Mouse (Mus musculus) embryonic stem cell, embryonic (primary cell): ENCODE measurements around the gene Gm13103.
"Not testable (repeated sequence)": the region's sequence is repeated elsewhere in the genome, so short reads cannot be mapped to it uniquely, and the experiment has no call there.

Source experiments
- CTCF ChIA-PET, 4 experiments: fragments of 300-600 bp in 2 of 4; fragments of 350-600 bp in 2 of 4; sonication (Branson Sonifier 250); formaldehyde crosslinking; loops; one replicate each; lab custom pipeline; 2022; ENCODE audit warnings: inconsistent platforms in 2 of 4; lab: Charles Lee
- POLR2A ChIA-PET, 4 experiments: fragments of 300-600 bp in 2 of 4; fragments of 350-600 bp in 2 of 4; sonication (Branson Sonifier 250); formaldehyde crosslinking; loops; one replicate each; lab custom pipeline; 2022; ENCODE audit warnings: antibody characterized with exemption in 4 of 4, inconsistent platforms in 1 of 4; lab: Charles Lee

Gm13103 gene

DNA sequence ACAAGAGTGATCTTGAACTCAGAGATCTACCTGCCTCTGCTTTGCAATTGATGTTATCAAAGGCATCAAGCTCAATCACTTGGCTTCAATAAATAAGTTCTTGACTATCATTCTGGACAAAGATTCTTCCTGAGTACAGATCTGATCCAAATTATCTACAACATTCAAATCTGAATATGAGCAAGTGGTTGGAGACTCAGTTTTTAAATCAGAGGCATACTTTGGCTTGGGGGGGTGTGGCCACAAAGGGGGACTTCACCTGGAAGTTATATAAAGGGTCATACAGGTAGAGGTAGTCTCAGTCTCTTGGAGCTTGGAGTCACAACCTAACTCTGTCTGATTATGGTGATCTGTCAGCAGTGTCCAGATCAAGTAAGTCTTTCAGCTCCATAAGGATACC lies at the start of gene Gm13103:
Gm13103 (plus strand) TSS at position 301 of the 400 bp plus-strand sequence.
- CTCF ChIA-PET = interaction anchor here in 1 of 4 experiments (0.7 kb wide), 1 partner anchor 557 kb away, joined by 5 read pairs; no protein-coding TSS in a partner anchor
- POLR2A ChIA-PET = not testable (repeated sequence)

DNA sequence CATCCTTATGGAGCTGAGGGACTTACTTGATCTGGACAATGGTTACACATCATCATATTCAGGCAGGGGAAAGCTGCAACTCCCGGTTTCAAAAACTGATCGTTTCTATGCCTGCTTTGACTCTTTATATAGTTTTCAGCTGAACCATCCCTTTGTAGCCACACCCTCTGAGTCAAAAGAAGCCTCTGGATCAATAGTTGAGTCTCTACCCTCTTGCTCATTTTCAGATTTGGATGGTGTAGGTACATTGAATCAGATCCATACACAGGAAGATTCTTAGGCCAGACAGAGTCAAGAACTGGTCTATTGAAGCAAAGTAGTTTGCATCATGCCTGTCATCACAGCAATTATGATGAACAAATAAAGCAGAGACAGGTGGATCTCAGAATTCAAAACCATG lies 30.3 kb upstream of the Gm13103 start, which contains the start of gene Gm13084:
Gm13084 (minus strand) TSS at position 101 of the 400 bp plus-strand sequence.
- POLR2A ChIA-PET = no interaction called here
- CTCF ChIA-PET = no interaction called here

DNA sequence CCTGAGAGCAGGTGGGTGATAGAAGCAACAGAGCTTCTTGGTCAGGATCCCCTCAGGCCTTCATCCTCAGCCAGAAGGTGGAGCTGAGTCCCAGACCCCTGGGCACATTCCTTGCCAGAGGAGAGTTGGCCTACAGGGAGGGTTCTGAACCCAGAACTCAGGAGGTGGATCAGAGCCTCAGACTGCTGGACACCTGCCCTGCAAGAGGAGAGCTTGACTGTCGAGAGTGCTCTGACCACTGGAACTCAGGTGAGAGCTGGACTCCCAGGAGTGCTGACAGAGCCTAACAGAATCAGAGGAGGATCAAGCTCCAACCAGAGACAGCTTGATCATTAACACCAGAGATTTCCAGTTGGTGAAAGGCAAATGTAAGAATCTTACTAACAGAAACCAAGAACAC lies 36.1 kb downstream of the Gm13103 start:
- POLR2A ChIA-PET = interaction anchor here in 1 of 4 experiments (1.0 kb wide), 1 partner anchor 602 kb away, joined by 3 read pairs; no protein-coding TSS in a partner anchor

DNA sequence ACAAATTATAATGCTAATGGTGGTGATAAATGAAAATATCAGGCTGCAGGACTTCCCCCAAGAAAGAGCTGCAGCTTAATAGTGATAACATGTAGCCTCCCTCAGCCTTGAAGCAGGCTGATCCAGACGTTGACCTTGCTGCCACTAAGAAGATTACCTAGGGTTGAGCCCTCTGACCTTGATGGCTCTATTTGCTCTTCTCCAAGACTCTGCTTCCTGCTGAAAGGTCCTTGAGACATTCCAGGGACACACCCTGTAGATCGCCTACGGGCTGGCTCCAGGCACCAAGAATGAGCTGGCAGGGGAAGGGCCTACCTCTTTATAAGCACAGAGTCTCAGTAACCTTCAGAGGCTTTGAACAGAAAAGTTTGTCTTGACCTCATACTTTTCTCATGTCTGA lies 48.1 kb downstream of the Gm13103 start:
- POLR2A ChIA-PET, CTCF ChIA-PET: not testable (repeated sequence)

More for the DNA sequence above, 36.1 kb downstream of the Gm13103 start:
- CTCF ChIA-PET = not testable (repeated sequence)

DNA sequence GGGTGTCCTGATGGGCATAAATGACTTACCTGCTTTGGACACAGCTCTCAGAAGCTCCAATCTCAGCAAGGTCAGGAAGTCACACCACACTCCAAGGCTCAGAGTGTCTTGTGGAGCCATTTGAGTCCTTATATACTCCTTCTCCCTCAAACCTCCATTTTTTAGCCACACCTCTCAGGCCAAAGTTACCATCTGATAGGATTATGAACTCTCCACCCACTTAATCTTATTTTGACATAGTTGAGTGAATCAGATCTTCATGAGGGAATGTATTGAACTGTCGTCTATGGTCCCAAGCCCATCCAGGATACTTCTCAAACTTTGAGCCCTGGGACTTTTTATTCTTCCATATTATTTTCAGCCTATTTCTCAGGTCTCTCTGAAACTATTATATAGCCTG lies 54.0 kb downstream of the Gm13103 start, which contains the start of gene Pramef6:
Pramef6 (minus strand) TSS at position 101 of the 400 bp plus-strand sequence.
- POLR2A ChIA-PET, CTCF ChIA-PET: not testable (repeated sequence)
